Mouse (Mus musculus) forebrain, embryonic 11.5 days (tissue): ENCODE data around the gene Igdcc3. TPM values are rescaled to one million over a fixed set of nuclear protein-coding genes. Genes with fewer than 3 reads are reported as not detected.

Experiments used
- ATAC-seq: fragments of 200-750 bp; cut with Nextera tagmentation; replicated peaks from 2 replicates; pipeline ENCODE4 v1.8.0; 2017; ENCODE audit warnings: moderate TSS enrichment; ENCODE audit not compliant: low FRiP score
- DNase-seq: peaks from one replicate; pipeline ENCODE4 v3.0.0-alpha.2; 2017; ENCODE audit warnings: low spot score
- H3K27ac ChIP-seq: fragments of 300-500 bp; sonication (generic); 2 replicates; pipeline ENCODE4 v1.5.1; 2014; ENCODE audit warnings: low read depth, low read length
- H3K27me3 ChIP-seq: fragments of 300-500 bp; sonication (generic); 2 replicates; pipeline ENCODE4 v1.6.1; 2014; ENCODE audit warnings: mild to moderate bottlenecking, low read length, mixed read lengths; ENCODE audit not compliant: control insufficient read depth, insufficient read depth
- H3K36me3 ChIP-seq: fragments of 300-500 bp; sonication (generic); 2 replicates; pipeline ENCODE4 v1.6.1; 2014; ENCODE audit warnings: mild to moderate bottlenecking, low read length, moderate library complexity, mixed read lengths; ENCODE audit not compliant: control insufficient read depth, insufficient read depth
- H3K4me1 ChIP-seq: fragments of 300-500 bp; sonication (generic); replicated peaks from 2 replicates; pipeline ENCODE4 v1.6.1; 2014; ENCODE audit warnings: low read length, mixed read lengths; ENCODE audit not compliant: control insufficient read depth, insufficient read depth
- H3K4me2 ChIP-seq: fragments of 300-500 bp; sonication (generic); 2 replicates; pipeline ENCODE4 v1.6.1; 2014; ENCODE audit warnings: low read depth, mild to moderate bottlenecking, low read length, moderate library complexity, mixed read lengths; ENCODE audit not compliant: severe bottlenecking
- H3K4me3 ChIP-seq: fragments of 300-500 bp; sonication (generic); 2 replicates; pipeline ENCODE4 v1.5.1; 2014; ENCODE audit warnings: low read depth, low read length
- H3K9ac ChIP-seq: fragments of 300-500 bp; sonication (generic); 2 replicates; pipeline ENCODE4 v1.6.1; 2014; ENCODE audit warnings: low read length
- H3K9me3 ChIP-seq: fragments of 300-500 bp; sonication (generic); 2 replicates; pipeline ENCODE4 v1.6.1; 2016; ENCODE audit warnings: low read length, mixed read lengths; ENCODE audit not compliant: control insufficient read depth
- WGBS: fragments of 180-500 bp; shearing (Covaris S2); extraction: QIAGEN DNeasy Blood & Tissue Kit; methylation state at CpG from one replicate; pipeline ENCODE4 v1.1.7; 2014; 5-methylcytosine and 5-hydroxymethylcytosine counted together
- polyA plus RNA-seq: library from polyadenylated mRNA; unstranded; fragments of >200 nt; fragmentation: Nextera tagmentation; extraction: Ambion mirVana; gene quantifications from 2 replicates; pipeline ENCODE4 v1.2.1, GENCODE M21; 2014

Gene Igdcc3
- polyA plus RNA-seq, 1 experiment from 2014 or later: 81.2 TPM

- WGBS: 1% methylated on average over 8 of the region's 8 CpGs
- H3K4me2 ChIP-seq: peak overlapping the region; percentile 51; the same call in 1 of the 2 replicates
- no peaks in the 10 kb centered on the region for H3K27me3 ChIP-seq
- H3K27ac ChIP-seq: peak overlapping the region; percentile 92
- H3K9ac ChIP-seq: peak overlapping the region; percentile 50
- no peak for ATAC-seq
- H3K9me3 ChIP-seq: no peaks in the 10 kb centered on the region
- H3K4me1 ChIP-seq: peaks cover 59% of the 10 kb centered on the region
- H3K36me3 ChIP-seq: no peaks in the 10 kb centered on the region; the same call in 1 of the 2 replicates
- H3K4me3 ChIP-seq: no peak overlapping the region
- no peak for DNase-seq
Measured at GRCm38 (mm10) chr9:65161881-65162280, 20.9 kb downstream of the Igdcc3 start.

GRCm38 (mm10) chr9:65162711-65163639 is 22.0 kb downstream of the Igdcc3 start:
- peak; percentile 96 for DNase-seq
- H3K4me2 ChIP-seq: peak overlapping the region; percentile 51
- under 1% methylated on average over 61 of the region's 69 CpGs for WGBS
- peak overlapping the region; percentile 92 for H3K27ac ChIP-seq
- peak overlapping the region; percentile 50 for H3K9ac ChIP-seq
- ATAC-seq: peak; percentile 92
- H3K9me3 ChIP-seq: no peaks in the 10 kb centered on the region
- peaks cover 52% of the 10 kb centered on the region for H3K4me1 ChIP-seq
- no peaks in the 10 kb centered on the region; the same call in 1 of the 2 replicates for H3K36me3 ChIP-seq
- H3K4me3 ChIP-seq: peak overlapping the region; percentile 30
- no peaks in the 10 kb centered on the region for H3K27me3 ChIP-seq

GRCm38 (mm10) chr9:65164870-65165269 is 23.9 kb downstream of the Igdcc3 start:
- ATAC-seq (no peak), DNase-seq (no peak)
- Histone ChIP-seq H3K4me1 (peaks cover 59% of the 10 kb centered on the region), H3K27me3 (no peaks in the 10 kb centered on the region), H3K4me2 (no peak overlapping the region), H3K4me3 (no peak overlapping the region), H3K27ac (no peak overlapping the region; the same call in 1 of the 2 replicates), H3K9me3 (no peaks in the 10 kb centered on the region), H3K36me3 (no peaks in the 10 kb centered on the region; the same call in 1 of the 2 replicates), H3K9ac (no peak overlapping the region)
- 16% methylated on average over 1 of the region's 1 CpGs for WGBS

GRCm38 (mm10) chr9:65166386-65166785 is 25.4 kb downstream of the Igdcc3 start:
- Histone ChIP-seq H3K27me3 (no peaks in the 10 kb centered on the region), H3K36me3 (no peaks in the 10 kb centered on the region; the same call in 1 of the 2 replicates), H3K4me2 (no peak overlapping the region), H3K27ac (no peak overlapping the region), H3K4me1 (peaks cover 44% of the 10 kb centered on the region), H3K4me3 (no peak overlapping the region), H3K9ac (no peak overlapping the region), H3K9me3 (no peaks in the 10 kb centered on the region)
- ATAC-seq: no peak
- no peak for DNase-seq
- 74% methylated on average over 9 of the region's 9 CpGs for WGBS

- H3K9me3 ChIP-seq: no peaks in the 10 kb centered on the region
- no peak overlapping the region for H3K4me3 ChIP-seq
- DNase-seq (no peak), ATAC-seq (no peak)
- 53% methylated on average over 4 of the region's 6 CpGs for WGBS
- no peaks in the 10 kb centered on the region for H3K27me3 ChIP-seq
- H3K4me1 ChIP-seq: peaks cover 32% of the 10 kb centered on the region
- no peak overlapping the region for H3K9ac ChIP-seq
- peak overlapping the region; percentile 42 for H3K27ac ChIP-seq
- no peak overlapping the region for H3K4me2 ChIP-seq
- H3K36me3 ChIP-seq: no peaks in the 10 kb centered on the region; the same call in 1 of the 2 replicates
Measured at GRCm38 (mm10) chr9:65168534-65168933, 27.5 kb downstream of the Igdcc3 start.

- 41% methylated on average over 4 of the region's 4 CpGs for WGBS
- Histone ChIP-seq H3K27ac (peak overlapping the region; percentile 42), H3K9me3 (no peaks in the 10 kb centered on the region), H3K36me3 (no peaks in the 10 kb centered on the region; the same call in 1 of the 2 replicates), H3K27me3 (no peaks in the 10 kb centered on the region), H3K4me2 (no peak overlapping the region), H3K9ac (peak overlapping the region; percentile 13; the same call in 1 of the 2 replicates), H3K4me1 (peaks cover 28% of the 10 kb centered on the region), H3K4me3 (no peak overlapping the region)
- ATAC-seq (no peak), DNase-seq (no peak)
Measured at GRCm38 (mm10) chr9:65168952-65169351, 28.0 kb downstream of the Igdcc3 start.

GRCm38 (mm10) chr9:65172654-65173053 is 31.7 kb downstream of the Igdcc3 start:
- Histone ChIP-seq H3K36me3 (no peaks in the 10 kb centered on the region; the same call in 1 of the 2 replicates), H3K9me3 (no peaks in the 10 kb centered on the region), H3K4me1 (peaks cover 43% of the 10 kb centered on the region), H3K27ac (no peak overlapping the region), H3K4me3 (no peak overlapping the region), H3K4me2 (no peak overlapping the region), H3K27me3 (no peaks in the 10 kb centered on the region), H3K9ac (no peak overlapping the region)
- ATAC-seq (no peak), DNase-seq (no peak)
- WGBS: 72% methylated on average over 9 of the region's 9 CpGs

- 11% methylated on average over 5 of the region's 5 CpGs for WGBS
- peak overlapping the region; percentile 37 for H3K4me2 ChIP-seq
- no peaks in the 10 kb centered on the region for H3K27me3 ChIP-seq
- peaks cover 55% of the 10 kb centered on the region for H3K4me1 ChIP-seq
- DNase-seq (no peak), ATAC-seq (no peak; the same call in 1 of the 2 replicates)
- H3K4me3 ChIP-seq: no peak overlapping the region
- H3K36me3 ChIP-seq: no peaks in the 10 kb centered on the region; the same call in 1 of the 2 replicates
- H3K27ac ChIP-seq: peak overlapping the region; percentile 98
- H3K9me3 ChIP-seq: no peaks in the 10 kb centered on the region
- H3K9ac ChIP-seq: peak overlapping the region; percentile 54
Measured at GRCm38 (mm10) chr9:65175234-65175938, 34.4 kb downstream of the Igdcc3 start.
